Mouse (Mus musculus) ES-E14 (cell line): ENCODE measurements around the gene Fancc. TPM values are rescaled to one million over a fixed set of nuclear protein-coding genes. Genes with fewer than 3 reads are reported as not detected.

ENCODE experiments used
- DNase-seq: peaks from one replicate; pipeline ENCODE4 v3.0.0-alpha.2; 2013; ENCODE audit warnings: low read depth, low spot score
- H3K27ac ChIP-seq: 2 replicates; pipeline ENCODE4 v1.5.1; 2012; ENCODE audit warnings: low read depth, mild to moderate bottlenecking, low read length, moderate library complexity, mixed read lengths; ENCODE audit not compliant: poor library complexity, insufficient read depth, severe bottlenecking
- H3K36me3 ChIP-seq: 2 replicates; pipeline ENCODE4 v1.6.1; 2012; ENCODE audit warnings: mild to moderate bottlenecking, low read length, moderate library complexity, mixed read lengths; ENCODE audit not compliant: control insufficient read depth, poor library complexity, insufficient read depth, severe bottlenecking
- H3K4me1 ChIP-seq, 2 experiments: fragments of 150-350 bp in 1 of 2; sonication (generic) in 1 of 2; 2 replicates each; pipeline ENCODE4 v1.6.1; 2012; ENCODE audit warnings: low read length in 2 of 2, mild to moderate bottlenecking in 1 of 2, mixed read lengths in 1 of 2; ENCODE audit not compliant: control insufficient read depth in 2 of 2, insufficient read depth in 2 of 2, poor library complexity in 1 of 2
- H3K4me3 ChIP-seq, 2 experiments: fragments of 150-350 bp in 1 of 2; sonication (generic) in 1 of 2; 2 replicates each; pipeline ENCODE4 v1.5.1; 2012; ENCODE audit warnings: low read length in 2 of 2, low read depth in 1 of 2, mild to moderate bottlenecking in 1 of 2, mixed read lengths in 1 of 2; ENCODE audit not compliant: insufficient read depth in 1 of 2, poor library complexity in 1 of 2, severe bottlenecking in 1 of 2
- H3K9ac ChIP-seq: 2 replicates; pipeline ENCODE4 v1.6.1; 2012; ENCODE audit warnings: low read depth, mild to moderate bottlenecking, low read length, mixed read lengths; ENCODE audit not compliant: poor library complexity, insufficient read depth, severe bottlenecking
- H3K9me3 ChIP-seq: fragments of 150-350 bp; sonication (generic); 2 replicates; pipeline ENCODE4 v1.6.1; 2012; ENCODE audit warnings: low read depth, mild to moderate bottlenecking, low read length; ENCODE audit not compliant: control insufficient read depth, insufficient read depth
- CHD2 ChIP-seq: IDR thresholded peaks from 2 replicates; pipeline ENCODE4 v1.6.1; 2014; ENCODE audit warnings: mild to moderate bottlenecking, low read depth, low read length, inconsistent platforms
- HCFC1 ChIP-seq: IDR thresholded peaks from 2 replicates; pipeline ENCODE4 v1.6.1; 2012; ENCODE audit warnings: low read length, inconsistent platforms, borderline replicate concordance; ENCODE audit not compliant: insufficient read depth
- MAFK ChIP-seq: IDR thresholded peaks from 2 replicates; pipeline ENCODE4 v1.6.1; 2014; ENCODE audit warnings: mild to moderate bottlenecking, low read depth, low read length, inconsistent platforms; ENCODE audit not compliant: insufficient read depth
- ZC3H11A ChIP-seq: IDR thresholded peaks from 2 replicates; pipeline ENCODE4 v1.6.1; 2012; ENCODE audit warnings: low read depth, mild to moderate bottlenecking, inconsistent platforms, low read length, borderline replicate concordance
- ZNF384 ChIP-seq: IDR thresholded peaks from 2 replicates; pipeline ENCODE4 v1.6.1; 2012; ENCODE audit warnings: low read depth, low read length, inconsistent platforms
- in situ Hi-C, 2 experiments: fragments of 600-800 bp; cut with MboI; formaldehyde crosslinking; loops; one replicate each; pipeline ENCODE4 v1.15.1; 2025; ENCODE audit warnings: low sequenced_read_pairs in 2 of 2, inconsistent platforms in 1 of 2; ENCODE audit not compliant: unreplicated experiment in 2 of 2
- total RNA-seq: library from RNA; depleted of rRNA; stranded (reverse); fragments of 300-350 nt; gene quantifications from 2 replicates; pipeline ENCODE4 v1.2.3, GENCODE M21; 2012

Fancc gene
- total RNA-seq, 1 experiment, result 9.4 TPM

GRCm38 (mm10) chr13:63253886-63254636 is 243.0 kb downstream of the Fancc start:
- H3K27ac ChIP-seq, result no peak overlapping the region
- no peak overlapping the region for H3K9ac ChIP-seq
- no peak overlapping the region for H3K4me3 ChIP-seq
- H3K36me3 ChIP-seq, result peaks cover 2% of the 10 kb centered on the region; the same call in 1 of the 2 replicates
- no peaks in the 10 kb centered on the region; a peak in 1 of 4 replicates for H3K4me1 ChIP-seq
- no peaks in the 10 kb centered on the region for H3K9me3 ChIP-seq
- in situ Hi-C loops, result no loop called here
- TF ChIP-seq MAFK, result no peak
- no peak for TF ChIP-seq ZC3H11A
- TF ChIP-seq CHD2, result no peak
- TF ChIP-seq ZNF384, result no peak
- TF ChIP-seq HCFC1, result no peak
- no peak for DNase-seq

GRCm38 (mm10) chr13:63253147-63253546 is 243.9 kb downstream of the Fancc start:
- Histone ChIP-seq H3K4me1 (no peaks in the 10 kb centered on the region; a peak in 1 of 4 replicates), H3K4me3 (no peak overlapping the region), H3K9ac (no peak overlapping the region), H3K36me3 (peaks cover 2% of the 10 kb centered on the region; the same call in 1 of the 2 replicates), H3K9me3 (no peaks in the 10 kb centered on the region), H3K27ac (no peak overlapping the region)
- in situ Hi-C loops, result no loop called here
- no peak for DNase-seq
- TF ChIP-seq CHD2 (no peak), HCFC1 (no peak), MAFK (no peak), ZNF384 (no peak), ZC3H11A (no peak)

- Histone ChIP-seq H3K4me3 (no peak overlapping the region), H3K36me3 (no peaks in the 10 kb centered on the region; the same call in 1 of the 2 replicates), H3K27ac (no peak overlapping the region), H3K4me1 (no peaks in the 10 kb centered on the region; a peak in 1 of 4 replicates), H3K9me3 (no peaks in the 10 kb centered on the region), H3K9ac (no peak overlapping the region)
- no peak for DNase-seq
- TF ChIP-seq ZNF384, result no peak
- no peak for TF ChIP-seq HCFC1
- no peak for TF ChIP-seq MAFK
- TF ChIP-seq CHD2, result no peak
- no peak for TF ChIP-seq ZC3H11A
- in situ Hi-C loops, result no loop called here
These were observed 244.6 kb downstream of the Fancc start for GRCm38 (mm10) chr13:63252295-63253010.

- no peak for DNase-seq
- Histone ChIP-seq H3K36me3 (no peaks in the 10 kb centered on the region; the same call in 1 of the 2 replicates), H3K4me3 (no peak overlapping the region), H3K27ac (no peak overlapping the region), H3K9ac (no peak overlapping the region), H3K4me1 (peaks cover under 1 to 3% of the 10 kb centered on the region in 2 experiments; a peak in 2 of 4 replicates), H3K9me3 (no peaks in the 10 kb centered on the region)
- in situ Hi-C loops, result no loop called here
- no peak for TF ChIP-seq CHD2
- TF ChIP-seq ZNF384, result no peak
- TF ChIP-seq ZC3H11A, result no peak
- TF ChIP-seq MAFK, result no peak
- no peak for TF ChIP-seq HCFC1
These were observed 245.8 kb downstream of the Fancc start for GRCm38 (mm10) chr13:63251118-63251889.
